Mouse (Mus musculus) layer of hippocampus, adult 11-12 months (tissue): ENCODE data around the gene Sh2d5.
A peak's percentile ranks its signal among the peaks of the same experiment; 100 is the strongest.

ENCODE experiments used
- DNase-seq: peaks from one replicate; pipeline ENCODE4 v3.0.0; 2022; ENCODE audit warnings: low spot score

Gene Sh2d5

GRCm38 (mm10) chr4:138261843-138262681 is 11.9 kb downstream of the Sh2d5 start:
- peak; percentile 89 for DNase-seq

DNA sequence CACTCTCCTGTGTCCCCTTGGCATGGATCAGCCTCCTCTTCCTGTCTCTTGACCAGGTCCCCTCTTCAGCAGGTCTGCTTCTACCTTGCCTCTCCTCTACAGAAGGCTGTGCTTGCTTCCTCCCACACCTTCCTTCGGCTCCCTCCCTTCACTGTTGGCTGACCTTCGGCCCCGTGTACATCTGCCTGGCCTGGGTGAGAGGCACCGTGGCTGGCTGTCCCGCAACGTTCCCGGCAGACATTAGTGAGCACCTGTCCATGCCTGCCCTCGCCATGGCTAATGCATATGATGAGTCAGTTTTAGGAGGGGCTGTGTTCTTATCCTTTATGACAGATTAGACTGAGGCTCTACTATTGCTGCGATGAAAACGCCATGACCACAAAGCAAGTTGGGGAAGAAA is 17.7 kb downstream of the Sh2d5 start:
- DNase-seq = no peak

GRCm38 (mm10) chr4:138272011-138272997 is 22.1 kb downstream of the Sh2d5 start:
- peak; percentile 62 for DNase-seq

DNA sequence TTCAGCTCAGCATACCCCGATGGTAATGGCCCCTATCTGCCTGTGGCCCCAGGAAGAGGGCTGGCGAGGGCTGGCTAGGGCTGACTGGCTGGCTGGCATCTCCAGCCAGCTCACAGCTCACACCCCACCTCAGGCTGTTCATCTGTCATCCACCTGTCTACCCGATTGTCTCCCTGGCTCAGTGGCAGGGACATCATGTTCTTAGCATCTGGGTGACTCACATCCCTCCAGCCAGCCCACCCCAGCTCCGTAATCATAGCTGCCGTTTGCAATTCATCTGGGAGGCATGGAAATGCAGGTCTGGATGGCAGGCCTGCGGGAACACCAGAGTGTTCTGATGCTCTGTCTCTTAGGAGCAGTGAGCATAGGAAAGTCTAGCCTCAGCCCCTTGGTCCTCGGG is 28.1 kb downstream of the Sh2d5 start:
- DNase-seq = no peak

GRCm38 (mm10) chr4:138282834-138283233 is 32.6 kb downstream of the Sh2d5 start:
- peak; percentile 77 for DNase-seq

DNA sequence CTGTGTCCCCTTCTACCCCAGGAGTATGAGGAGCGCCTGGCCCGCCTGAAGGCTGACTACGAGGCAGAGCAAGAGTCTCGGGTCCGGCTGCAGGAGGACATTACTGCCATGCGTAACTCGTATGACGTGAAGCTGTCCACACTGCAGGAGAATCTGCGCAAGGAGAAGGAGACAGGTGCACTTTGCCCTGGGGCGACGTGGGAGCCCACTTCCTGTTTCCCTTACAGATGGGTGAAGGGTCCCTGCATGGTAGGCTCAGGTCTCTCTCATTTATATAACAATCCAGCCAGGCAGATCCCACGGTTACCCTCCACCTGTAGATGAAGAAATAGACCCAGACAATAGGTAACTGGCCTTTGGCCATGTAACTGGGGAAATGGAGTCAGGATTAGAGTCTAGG is 36.2 kb downstream of the Sh2d5 start:
- no peak for DNase-seq

DNA sequence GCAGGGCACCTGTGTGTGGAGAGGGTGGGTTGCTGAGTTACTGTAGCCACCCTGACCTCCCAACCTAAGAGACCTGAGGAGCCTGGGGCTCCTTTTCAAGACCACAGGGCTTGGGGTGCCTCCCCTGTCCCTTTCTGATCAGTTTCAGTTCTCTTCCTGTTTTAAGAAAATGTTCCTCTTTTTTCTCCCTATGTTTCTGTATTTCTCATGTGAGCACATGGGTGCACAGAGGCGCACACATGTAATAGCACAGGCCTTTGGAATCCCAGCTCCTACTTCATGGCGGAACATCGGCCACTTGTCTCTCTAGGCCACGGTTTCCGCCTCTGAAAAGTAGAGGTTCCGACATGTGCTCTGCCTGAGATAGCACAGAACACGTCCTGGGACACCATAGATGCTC is 38.5 kb downstream of the Sh2d5 start:
- DNase-seq = no peak

DNA sequence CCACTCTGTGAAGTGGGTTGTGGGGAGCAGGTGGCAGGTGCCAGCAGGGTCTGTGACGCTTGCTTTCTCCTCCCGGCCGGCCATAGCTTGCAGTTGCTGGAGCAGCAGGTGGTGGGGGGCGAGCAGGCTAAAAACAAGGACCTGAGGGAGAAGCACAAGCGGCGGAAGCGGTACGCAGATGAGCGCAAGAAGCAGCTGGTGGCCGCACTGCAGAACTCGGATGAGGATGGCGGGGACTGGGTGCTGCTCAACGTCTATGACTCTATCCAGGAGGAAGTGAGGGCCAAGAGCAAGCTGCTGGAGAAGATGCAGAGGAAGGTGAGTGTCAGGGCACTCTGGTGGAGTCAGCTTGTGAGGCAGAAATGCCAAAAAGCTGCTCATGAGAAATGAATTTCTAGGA is 41.8 kb downstream of the Sh2d5 start:
- no peak for DNase-seq

DNA sequence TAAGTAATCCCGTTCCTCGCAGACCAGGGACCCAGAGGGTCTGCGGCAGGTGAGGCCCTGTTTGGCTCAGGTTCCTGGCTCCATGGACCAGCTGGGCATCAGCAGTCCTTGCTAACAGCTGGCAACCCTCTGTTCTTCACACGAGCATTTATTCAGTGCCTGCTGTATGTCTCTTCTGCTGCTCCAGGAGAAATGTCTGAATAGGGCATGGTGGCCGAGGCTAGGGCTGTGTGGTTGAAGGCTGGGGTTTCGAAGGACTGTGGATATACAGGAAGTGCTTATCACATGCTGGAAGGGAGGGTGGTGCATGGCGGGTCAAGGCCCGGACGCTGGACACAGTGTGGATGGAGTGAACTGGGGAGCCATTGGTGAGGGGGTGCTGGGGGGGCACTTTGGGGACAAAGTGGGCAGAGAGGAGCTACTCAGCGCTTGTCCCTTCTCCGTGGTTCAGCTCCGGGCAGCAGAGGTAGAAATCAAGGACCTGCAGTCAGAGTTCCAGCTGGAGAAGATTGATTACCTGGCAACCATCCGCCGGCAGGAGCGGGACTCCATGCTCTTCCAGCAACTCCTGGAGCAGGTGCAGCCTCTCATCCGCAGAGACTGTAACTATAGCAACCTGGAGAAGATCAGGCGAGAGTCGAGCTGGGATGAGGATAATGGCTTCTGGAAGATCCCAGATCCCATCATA is 43.2 kb downstream of the Sh2d5 start:
- no peak for DNase-seq

DNA sequence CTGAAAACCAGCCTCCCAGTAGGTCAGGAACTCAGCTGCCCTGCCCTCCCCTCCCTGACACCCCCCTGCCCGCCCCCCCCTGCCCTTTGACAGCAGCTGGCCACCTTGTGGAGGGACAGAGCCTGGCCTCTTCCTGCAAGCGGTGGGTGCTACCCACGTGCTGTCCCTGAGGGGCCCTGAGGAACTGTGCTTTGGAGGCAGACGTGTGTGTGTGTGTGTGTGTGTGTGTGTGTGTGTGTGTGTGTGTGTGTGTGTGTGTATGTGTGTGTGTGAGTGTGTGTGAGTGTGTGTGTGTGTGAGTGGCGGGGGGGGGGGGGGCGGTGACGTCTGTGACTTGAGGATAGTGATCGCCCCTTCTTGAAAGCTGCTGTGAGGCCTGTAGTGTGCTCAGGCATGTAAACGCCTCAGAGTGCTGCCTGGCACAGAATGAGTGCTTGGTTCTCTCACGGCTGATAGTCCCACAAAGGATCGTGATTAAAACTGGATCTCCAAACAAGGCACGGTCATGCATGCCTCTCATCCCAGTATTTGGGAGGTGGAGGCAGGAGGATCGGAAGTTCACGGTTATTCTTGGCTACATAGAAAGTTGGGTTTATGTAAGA is 43.8 kb downstream of the Sh2d5 start:
- DNase-seq = no peak

- no peak for DNase-seq
These were observed 51.1 kb downstream of the Sh2d5 start for GRCm38 (mm10) chr4:138301271-138301780.

DNA sequence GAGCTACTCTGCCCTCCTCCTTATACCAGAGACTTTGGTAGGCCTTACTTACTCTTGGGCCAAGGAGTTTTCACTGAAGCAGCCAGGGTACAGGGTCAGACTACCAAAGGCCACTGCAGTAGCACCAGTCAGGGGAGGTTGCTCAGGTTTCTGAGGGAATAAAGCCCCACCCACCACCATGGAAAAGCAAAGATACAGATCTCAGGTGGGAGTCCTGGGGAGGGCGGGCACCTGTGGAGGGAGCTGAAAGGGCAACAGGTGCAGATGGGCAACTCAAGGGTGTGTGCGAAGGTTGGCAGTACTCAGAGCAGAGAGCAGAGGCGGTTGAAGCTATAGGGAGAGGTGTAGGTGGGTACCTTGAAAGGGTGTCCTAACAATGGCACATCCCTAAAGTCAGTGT is 52.8 kb downstream of the Sh2d5 start:
- no peak for DNase-seq

DNA sequence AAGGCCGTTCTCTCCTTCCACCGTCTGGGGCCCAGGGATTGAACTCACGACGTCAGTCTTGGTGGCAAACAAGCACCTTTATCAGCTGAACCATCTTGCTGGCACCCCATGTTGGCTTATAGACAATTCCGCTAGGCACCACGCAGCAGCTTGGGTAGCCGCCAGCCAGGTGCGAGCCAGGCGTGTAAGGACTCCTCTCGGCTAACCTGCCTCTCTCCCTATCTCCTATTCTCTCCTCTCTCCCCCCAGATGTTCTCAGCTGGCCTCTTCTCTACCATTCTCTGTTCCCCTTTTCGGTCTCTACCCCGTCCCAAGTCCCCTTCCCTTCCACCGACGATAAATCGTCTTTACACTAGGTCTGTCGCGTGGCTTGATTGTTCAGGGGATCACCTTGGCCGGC is 53.5 kb downstream of the Sh2d5 start:
- no peak for DNase-seq

DNA sequence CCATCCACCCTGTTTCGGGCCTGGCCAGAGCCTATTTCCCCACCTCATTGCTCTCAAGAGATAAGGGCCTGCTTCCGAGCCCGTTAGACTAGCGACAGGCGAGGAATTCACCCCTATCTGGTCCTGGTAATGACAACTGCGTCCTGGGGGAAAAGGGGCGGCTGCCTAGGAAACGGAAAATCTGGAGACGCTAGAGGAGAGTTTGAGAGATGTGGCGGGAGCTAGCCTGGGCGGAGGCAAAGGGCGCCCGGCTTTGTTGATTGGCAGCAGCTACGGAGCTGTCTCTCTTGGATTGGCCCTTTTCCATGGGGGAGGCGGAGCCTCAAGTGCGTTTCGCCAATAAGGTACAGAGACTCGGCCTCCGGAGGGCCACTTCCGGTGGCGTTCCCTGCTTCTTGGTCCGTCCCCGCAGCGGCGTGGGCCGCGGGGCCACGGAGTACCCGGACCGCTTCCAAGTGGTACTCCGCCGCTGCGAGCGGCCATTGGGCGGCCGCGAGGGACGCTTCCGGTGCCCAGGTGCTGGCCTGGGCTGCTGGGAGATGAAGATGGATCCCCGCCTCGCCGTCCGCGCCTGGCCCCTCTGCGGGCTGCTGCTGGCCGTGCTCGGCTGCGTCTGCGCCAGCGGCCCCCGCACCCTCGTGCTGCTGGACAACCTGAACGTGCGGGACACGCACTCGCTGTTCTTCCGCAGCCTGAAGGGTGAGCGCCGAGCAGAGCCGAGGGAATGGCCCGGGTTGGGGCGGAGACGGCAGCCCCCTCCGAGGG is 54.3 kb downstream of the Sh2d5 start, which contains the start of gene Ddost:
Gene Ddost, plus strand, starts transcription at position 391 of the 765 bp plus-strand sequence.
- peak; percentile 99 for DNase-seq

DNA sequence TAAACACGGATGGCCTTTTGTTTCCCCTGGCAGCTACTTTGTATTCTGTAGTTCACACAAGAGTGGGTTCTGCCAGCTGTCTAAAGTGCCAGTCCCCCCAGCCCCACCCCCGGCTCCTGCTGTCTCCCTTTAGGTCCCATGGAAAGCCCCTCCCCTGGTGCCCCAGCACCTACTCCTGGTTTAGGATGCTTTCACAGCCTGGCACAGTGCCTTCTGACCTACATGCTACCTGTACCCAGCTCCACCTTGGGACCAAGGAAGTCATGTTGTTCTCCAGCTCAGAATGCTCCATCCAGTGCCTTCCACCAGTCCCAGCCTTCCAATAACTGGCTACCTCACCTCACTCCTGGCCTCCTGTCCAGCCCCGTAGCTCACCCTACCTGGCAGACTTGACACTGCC is 56.8 kb downstream of the Sh2d5 start:
- no peak for DNase-seq

DNA sequence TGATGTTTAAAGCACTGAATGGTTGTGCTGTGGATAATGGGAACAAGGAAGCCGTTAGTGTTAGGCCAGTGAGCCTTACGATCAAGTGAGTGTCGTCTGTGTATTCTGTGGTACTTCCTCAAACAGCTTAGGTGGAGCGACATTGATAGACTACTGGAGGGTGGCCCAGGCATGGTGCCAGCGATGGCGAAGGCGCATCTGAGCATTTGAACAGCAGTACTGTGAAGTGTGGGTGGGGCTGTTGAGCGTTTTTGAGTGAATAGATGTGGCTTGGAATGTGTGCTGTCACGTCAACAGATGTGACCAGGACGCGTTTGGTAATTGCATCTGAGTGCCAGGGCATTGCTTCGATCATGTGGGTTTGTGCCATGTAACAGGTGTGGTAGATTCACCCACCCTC is 57.5 kb downstream of the Sh2d5 start:
- DNase-seq = no peak

DNA sequence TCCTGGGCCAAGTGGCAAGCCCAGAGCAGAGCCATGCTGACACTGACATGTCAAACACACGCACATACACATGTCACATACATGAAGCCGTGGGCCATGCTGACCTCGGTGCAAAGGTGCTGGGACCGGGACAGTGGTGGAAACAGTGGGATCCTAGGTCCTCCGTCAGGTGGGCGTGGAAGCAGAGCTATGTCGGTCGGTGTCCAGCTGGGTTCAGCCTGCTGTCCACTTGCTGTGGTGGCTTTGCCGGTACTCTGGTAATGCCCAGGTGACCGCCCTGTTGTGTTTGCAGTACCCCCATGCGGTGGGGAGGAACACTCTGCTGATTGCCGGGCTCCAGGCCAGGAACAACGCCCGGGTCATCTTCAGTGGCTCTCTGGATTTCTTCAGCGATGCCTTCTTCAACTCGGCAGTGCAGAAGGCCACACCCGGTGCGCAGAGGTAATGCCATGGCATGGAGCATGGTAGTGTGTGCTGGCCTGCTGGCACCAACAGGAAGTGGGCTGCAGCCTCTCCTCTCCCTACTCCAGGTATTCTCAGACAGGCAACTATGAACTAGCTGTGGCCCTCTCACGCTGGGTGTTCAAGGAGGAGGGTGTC is 60.2 kb downstream of the Sh2d5 start:
- DNase-seq = no peak
